Mouse (Mus musculus) thymus, postnatal 4 days (tissue): ENCODE measurements around the gene Baz1a.

Experiments used
- DNase-seq: peaks from one replicate; pipeline ENCODE4 v3.0.0; 2021

Baz1a gene

GRCm38 (mm10) chr12:55013626-55014398 is at the start of gene Baz1a:
Baz1a (minus strand) TSS chr12:55014348.
- no peak for DNase-seq

- no peak for DNase-seq
These were observed 48.0 kb upstream of the Baz1a start for GRCm38 (mm10) chr12:55062141-55062540.

- no peak for DNase-seq
These were observed 46.9 kb upstream of the Baz1a start for GRCm38 (mm10) chr12:55061006-55061405.

GRCm38 (mm10) chr12:55060212-55060898 is 46.2 kb upstream of the Baz1a start:
- DNase-seq = no peak

GRCm38 (mm10) chr12:55059812-55060211 is 45.7 kb upstream of the Baz1a start:
- DNase-seq = no peak

- DNase-seq = no peak
These were observed 44.9 kb upstream of the Baz1a start for GRCm38 (mm10) chr12:55058865-55059615.

- DNase-seq = no peak
These were observed 42.6 kb upstream of the Baz1a start for GRCm38 (mm10) chr12:55056703-55057102.

- no peak for DNase-seq
These were observed 40.5 kb upstream of the Baz1a start for GRCm38 (mm10) chr12:55054551-55055241.

- DNase-seq = no peak
These were observed 39.1 kb upstream of the Baz1a start for GRCm38 (mm10) chr12:55053267-55053666.

GRCm38 (mm10) chr12:55051210-55052173 is 37.3 kb upstream of the Baz1a start:
- DNase-seq = no peak

GRCm38 (mm10) chr12:55049731-55050353 is 35.7 kb upstream of the Baz1a start:
- DNase-seq = peak; percentile 10

- no peak for DNase-seq
These were observed 26.9 kb upstream of the Baz1a start for GRCm38 (mm10) chr12:55041011-55041410.

- DNase-seq = no peak
These were observed 12.9 kb upstream of the Baz1a start for GRCm38 (mm10) chr12:55027088-55027487.

- DNase-seq = no peak
These were observed 9.1 kb upstream of the Baz1a start for GRCm38 (mm10) chr12:55023284-55023683.

- no peak for DNase-seq
These were observed 5.3 kb upstream of the Baz1a start for GRCm38 (mm10) chr12:55019421-55019877.

- DNase-seq = no peak
These were observed 3.1 kb upstream of the Baz1a start for GRCm38 (mm10) chr12:55017119-55017721.

GRCm38 (mm10) chr12:55016339-55017118 is 2.4 kb upstream of the Baz1a start:
- DNase-seq = no peak

GRCm38 (mm10) chr12:55015428-55015827 is 1.3 kb upstream of the Baz1a start:
- peak; percentile 61 for DNase-seq

GRCm38 (mm10) chr12:55013031-55013430 is 1.1 kb downstream of the Baz1a start:
- DNase-seq = no peak
